Mouse (Mus musculus) gonadal fat pad, adult 2 months (tissue): ENCODE results near the gene Psen2. TPM values are rescaled to one million over a fixed set of nuclear protein-coding genes. Genes with fewer than 3 reads are reported as not detected.
A peak's percentile ranks its signal among the peaks of the same experiment; 100 is the strongest.

Experiments
- DNase-seq: peaks from one replicate; pipeline ENCODE4 v3.0.0-alpha.2; 2012; ENCODE audit warnings: low read depth
- polyA plus RNA-seq: library from polyadenylated mRNA; depleted of rRNA; stranded (reverse); fragments of >200 nt; gene quantifications from 2 replicates; pipeline ENCODE4 v1.2.3, GENCODE M21; 2012; rRNA removed

The Psen2 gene
- 70.7 and 103 TPM in 2 replicates for polyA plus RNA-seq

DNA sequence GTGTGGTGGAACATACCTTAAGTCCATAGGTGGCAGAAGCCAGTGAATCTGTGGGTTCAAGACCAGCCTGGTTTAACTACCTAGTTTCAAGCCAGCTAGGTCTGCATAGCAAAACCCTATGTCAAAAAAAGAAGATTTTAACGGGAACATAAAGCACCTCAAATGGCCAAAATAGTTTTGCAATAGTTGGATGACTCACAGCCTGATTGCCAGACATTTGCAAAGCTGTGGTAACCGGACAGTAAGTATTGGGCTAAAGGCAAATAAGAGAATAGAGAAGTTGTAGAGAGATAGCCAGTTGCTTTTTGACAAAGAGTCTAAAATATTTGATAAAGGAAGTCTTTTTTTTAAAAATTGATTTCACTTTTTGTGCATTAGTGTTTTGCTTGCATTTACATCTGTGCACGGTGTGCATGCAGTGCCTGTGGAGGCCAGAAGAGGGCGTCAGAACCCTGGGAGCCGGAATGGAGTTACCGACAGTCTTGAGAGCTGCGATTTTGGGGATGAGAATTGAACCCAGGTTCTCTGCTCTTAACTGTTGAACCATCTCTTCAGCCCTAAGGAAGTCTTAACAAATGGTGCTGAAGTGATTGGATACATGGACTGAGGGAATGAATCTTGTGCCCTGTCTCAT lies at the start of gene Psen2:
TSS of gene Psen2 (minus strand) at position 75 of the 634 bp plus-strand sequence.
- DNase-seq: no peak

DNA sequence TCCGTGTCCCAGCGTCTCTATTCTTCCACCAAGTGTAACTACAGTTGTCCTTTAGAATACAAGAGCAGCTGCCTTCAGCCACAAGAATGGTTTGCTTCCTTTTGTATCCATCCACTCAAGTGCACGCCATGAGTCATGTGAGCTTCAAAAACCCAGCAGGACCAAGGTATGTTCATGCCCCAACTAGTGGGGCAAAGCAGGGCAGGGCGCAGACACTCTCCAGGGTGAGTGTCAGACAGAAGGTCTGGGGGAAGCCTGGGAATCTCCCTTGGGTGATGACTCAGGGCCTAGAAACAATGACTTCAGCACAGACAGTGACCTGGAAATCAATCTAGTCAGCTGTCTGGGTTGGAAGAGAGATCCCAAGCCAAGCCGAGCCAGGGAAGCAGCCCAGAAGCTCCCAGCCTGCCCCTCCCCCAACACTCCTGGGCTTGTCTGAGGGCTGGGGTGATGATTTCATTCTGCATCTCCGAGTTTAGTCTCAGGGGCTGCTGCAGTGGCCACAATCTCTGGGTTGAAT lies 49.6 kb upstream of the Psen2 start:
- DNase-seq: no peak

DNA sequence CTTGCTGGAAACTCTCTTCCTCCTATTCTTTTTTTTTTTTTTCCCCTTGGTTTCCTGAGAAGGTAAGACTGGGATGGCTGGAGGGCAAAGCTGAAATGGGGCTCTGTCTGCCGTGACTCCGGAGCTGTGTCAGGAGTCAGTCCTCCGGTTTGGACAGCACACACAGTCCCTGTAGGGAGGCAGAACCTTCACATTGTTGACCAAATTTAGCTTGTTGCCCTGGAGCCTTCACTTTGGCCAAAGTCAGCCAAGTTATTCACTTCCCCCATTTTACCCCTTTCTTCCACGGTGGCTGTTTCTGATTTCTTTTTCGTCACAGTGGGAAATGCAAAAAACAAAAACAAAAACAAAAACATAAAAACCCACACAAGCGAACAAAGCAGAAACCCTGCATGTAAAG lies 49.0 kb upstream of the Psen2 start:
- no peak for DNase-seq

DNA sequence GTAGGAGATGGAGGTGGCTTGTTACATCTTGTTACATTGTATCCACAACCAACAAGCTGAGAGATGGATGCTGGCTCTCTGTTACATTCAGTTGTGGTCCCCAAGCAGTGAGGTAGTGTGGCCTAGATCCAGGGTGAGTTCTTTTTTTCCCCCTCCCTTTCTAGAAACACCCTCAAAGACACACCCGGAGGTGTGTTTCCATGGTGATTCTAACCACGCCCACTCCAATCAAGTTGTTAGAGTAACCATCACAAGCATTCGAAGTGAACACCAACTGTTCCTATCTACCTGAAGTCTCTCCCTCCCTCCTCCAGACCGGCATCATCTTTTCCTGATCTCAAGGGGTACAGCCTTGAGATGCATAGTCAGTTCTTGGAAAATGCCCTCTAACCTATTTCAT lies 45.7 kb upstream of the Psen2 start:
- no peak for DNase-seq

DNA sequence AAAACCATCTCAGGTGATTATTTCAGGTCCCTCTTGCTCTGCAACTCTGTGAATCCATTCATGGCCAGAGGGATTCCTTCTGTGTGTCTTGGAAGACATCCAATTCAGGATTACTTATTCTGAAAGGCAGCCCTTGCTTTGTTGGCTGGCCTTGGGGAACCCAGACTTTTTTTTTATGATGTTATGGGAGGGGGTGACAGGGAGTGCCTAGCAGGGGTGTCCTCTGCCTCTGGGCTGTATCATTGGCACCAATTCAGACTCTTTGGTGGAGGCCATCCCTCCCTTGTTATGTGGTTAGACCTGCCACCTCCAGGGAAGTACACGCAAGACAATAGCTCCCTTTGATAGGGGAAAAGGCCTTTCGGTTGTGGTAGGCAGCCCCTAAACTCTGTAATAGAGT lies 44.4 kb upstream of the Psen2 start:
- peak; percentile 89 for DNase-seq

DNA sequence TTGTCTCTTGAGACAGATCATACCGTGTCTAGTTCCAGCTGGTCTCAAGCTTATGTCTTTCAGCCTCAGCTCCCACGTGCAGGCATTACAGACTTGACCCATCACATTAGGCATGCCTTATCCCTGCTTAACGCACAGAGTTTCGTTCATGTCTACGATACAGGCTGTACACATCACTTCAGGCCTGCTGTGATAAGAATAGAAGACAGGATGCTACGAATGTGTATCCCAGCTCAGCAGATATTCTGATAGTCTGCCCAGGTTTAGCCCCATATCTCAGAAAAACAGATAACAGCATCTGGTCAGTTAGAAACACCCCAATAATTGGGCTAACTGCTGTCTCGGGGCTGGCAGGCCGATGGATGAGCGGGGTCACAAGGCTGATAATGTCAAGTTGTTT lies 43.7 kb upstream of the Psen2 start:
- DNase-seq: no peak

DNA sequence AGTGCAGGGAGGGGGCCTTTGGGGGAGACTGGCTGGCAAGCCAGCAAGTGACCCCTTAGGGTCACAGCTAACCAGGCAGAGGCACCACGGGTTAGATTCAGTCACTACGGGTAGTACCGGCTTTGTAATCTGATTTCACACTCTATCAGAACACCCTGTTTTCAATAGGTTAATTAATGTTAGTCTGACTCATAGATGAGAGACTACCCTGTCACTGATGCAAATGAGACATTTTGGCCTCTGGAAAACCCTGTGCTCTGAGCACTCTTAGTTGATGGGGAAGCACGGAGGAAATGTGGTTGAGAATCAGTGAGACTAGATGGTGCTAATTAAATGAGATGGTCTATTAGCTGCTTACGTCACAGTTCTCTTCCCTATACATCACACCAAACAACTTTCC lies 40.4 kb upstream of the Psen2 start:
- no peak for DNase-seq

DNA sequence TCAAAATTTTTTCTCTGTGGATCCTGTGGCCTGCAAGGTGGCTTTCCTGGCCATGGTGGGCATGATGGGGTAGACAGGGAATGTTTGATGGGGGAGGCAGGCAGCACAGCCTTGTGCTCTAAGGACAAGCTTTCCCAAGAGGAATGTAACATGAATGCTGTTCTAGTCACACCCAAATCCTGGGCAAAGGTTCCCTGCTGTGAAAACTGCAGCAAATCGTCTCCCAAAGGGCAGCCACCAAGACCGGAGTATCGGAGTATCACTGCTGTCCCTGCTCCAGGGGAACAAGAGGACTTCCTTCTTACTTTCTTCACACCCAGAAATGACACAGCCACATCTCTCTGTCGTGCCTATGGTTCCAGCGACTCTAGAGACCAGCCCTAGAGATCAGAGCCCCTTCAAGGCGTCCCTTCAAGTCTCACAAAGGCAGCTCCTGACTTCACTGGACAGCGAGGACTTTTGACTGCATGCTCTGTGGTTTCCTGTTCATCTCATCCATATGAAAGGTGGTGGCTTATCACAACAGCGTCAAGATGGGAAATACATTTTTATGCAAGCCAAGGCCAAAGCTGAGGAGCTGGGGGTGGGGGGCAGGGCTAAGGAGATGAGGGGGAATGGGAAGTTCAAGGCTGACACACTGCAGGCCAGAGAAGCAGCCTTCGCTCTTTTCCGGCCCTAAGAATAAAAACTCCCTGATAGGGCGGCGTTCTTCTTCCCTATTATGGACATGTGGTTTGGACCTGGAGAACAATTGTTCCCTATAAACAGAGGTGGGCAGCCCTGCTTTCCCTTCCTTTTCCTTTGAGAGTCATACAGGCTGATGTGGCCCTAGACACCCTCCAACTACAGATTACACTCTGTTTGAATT lies 39.2 kb upstream of the Psen2 start:
- no peak for DNase-seq

DNA sequence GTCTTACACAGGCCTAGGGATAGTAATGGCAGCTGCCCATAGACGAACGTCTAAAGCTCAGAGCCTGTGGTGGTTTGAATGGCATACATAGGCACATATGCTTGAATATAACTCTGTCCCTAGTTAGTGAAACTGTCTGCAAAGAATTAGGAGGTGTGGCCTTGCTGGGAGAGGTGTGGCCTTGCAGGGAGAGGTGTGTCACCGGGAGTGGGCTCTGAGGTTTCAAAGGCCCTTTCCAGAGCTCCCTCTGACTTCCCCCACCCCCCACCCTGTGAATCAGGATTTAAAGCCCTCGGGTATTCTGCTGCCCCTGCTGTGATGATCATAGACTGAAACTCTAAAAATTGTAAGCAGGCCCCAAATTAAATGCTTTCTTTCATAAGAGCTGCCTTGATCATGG lies 37.8 kb upstream of the Psen2 start:
- DNase-seq: no peak

DNA sequence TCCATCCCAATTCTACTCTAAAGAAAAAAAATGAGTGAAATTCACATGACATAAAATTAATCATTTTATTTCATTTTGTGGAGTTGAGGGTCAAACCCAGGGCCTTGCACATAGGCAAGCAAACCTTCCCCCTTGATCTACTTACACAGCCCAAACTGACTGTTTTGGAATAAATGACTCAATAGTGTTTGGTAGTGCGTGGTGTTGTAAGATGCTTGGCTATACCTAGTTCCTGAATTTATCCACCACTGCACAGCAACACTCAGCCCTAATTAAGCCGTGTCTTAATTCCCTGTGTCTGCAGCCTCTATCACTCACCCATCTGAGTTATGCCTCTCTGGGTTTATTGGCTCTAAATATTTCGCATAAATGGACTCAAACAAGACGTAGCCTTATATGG lies 37.1 kb upstream of the Psen2 start:
- no peak for DNase-seq

DNA sequence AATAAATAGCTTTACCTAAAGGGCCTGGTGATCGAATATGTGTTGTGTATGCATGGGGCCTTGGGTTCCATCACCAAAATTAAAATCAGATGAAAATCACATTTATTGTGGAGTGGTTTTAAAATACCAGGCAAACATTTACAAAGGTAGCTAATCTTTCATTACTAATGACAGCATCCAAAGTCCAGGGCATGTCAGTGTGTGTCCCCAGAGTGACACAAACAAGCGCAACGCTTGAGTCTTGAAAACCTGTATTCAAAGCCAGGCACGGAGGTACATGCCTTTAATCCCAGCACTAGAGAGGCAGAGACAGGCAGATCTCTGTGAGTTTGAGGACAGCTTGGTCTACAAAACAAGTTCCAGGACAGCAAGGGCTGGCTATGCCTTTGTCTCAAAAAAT lies 36.5 kb upstream of the Psen2 start:
- no peak for DNase-seq

DNA sequence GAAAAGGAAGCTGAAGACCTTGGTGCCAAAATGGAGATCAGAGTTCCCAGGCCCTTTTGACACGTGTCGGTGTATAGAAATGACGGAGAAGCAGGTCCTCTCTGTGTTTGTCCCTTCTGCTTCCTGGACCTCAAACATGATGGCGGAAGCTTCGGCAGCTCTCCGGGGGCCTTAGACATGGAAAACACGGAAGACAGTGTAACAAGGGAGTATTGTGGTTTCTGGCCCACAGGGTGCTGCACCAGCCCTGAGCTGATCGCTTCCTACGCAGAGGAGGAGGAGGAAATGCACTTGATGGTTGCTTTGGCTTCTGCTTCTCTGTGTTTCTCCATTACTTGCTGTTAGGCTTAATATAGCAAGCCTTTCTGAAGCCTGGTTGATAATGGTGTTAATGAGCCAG lies 32.9 kb upstream of the Psen2 start:
- DNase-seq: no peak

DNA sequence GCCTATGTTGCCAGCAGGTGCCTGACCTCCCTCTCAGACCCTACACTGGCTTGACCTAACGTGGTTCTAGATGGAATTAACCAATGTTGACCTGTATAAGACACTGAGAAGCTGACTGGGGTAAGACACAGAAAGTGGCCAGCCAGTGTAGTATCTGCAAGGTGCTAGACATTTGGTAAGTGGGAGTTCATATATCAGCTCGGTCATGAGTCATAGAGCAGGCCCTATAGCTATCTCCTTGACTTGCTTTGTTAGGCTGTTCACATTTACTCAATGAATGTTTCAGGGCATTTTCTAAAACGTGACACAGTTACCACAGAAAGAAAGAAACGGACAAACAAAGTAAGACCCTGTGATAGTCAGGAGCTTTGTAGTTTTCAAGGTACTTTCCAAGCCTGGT lies 27.1 kb upstream of the Psen2 start:
- no peak for DNase-seq

DNA sequence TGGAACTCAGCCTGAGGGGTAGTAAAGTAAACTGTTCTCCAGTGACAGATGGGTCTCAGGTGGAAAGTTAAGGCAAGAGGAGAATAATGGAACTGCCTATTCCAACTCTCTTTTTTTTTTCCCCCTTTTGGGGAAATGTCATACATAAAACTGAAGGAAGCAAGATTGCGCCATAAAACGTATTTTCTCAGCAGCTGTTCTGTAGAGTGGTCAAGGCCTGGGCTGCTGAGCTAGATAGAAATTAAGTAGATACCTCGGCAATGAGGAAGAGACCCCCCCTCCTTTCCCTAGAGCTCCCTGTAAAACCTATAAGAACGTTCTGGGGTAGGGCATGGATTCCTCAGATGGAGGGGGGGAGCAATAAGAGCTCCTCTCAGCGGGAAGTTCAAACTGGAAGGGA lies 26.6 kb upstream of the Psen2 start:
- DNase-seq: no peak

DNA sequence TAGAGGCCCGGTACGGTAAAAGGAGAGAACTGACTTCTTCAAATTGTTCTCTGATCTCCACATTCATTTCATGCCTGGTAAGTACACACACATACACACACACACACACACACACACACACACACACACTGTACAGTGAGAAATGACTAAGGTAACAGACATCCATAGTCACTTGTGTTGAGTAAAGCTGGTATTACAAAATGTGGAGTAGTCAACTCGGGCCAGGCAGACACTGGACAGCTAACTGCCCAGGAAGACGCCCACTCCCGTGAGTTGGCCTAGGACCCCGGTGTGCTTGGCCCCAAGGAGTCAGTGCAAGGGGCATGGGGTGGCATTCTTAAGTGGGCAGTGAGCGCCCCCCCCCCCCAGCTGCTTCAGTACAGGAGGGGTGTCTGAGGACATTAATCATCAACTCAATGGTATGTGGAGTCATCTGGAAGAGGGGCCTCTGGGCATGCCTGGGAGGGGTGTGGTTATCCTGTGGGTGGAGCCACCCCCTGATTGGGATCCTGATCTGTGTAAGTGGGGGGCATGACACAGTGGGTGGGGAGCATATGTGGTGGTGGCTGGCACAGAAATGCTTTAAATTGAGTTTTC lies 25.7 kb upstream of the Psen2 start:
- no peak for DNase-seq

DNA sequence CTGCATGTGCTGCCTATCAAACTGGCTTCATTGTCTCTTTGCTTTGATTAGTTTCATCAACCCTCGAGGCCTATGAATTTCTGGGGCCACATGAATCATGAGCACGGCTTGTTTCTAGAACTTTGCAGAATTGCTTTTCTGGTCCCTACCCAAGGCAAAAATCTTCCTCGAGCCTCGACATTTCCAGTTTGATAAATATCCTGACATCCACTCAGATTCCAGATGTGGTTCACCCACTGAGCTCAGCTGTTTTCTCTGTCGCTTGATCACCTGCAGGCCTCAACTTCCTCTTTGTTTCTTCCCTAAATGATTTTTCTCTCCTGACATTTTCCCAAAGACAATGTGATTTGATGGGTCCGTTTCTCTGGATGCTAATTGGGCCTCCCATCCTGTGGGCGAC lies 25.0 kb upstream of the Psen2 start:
- DNase-seq: no peak

DNA sequence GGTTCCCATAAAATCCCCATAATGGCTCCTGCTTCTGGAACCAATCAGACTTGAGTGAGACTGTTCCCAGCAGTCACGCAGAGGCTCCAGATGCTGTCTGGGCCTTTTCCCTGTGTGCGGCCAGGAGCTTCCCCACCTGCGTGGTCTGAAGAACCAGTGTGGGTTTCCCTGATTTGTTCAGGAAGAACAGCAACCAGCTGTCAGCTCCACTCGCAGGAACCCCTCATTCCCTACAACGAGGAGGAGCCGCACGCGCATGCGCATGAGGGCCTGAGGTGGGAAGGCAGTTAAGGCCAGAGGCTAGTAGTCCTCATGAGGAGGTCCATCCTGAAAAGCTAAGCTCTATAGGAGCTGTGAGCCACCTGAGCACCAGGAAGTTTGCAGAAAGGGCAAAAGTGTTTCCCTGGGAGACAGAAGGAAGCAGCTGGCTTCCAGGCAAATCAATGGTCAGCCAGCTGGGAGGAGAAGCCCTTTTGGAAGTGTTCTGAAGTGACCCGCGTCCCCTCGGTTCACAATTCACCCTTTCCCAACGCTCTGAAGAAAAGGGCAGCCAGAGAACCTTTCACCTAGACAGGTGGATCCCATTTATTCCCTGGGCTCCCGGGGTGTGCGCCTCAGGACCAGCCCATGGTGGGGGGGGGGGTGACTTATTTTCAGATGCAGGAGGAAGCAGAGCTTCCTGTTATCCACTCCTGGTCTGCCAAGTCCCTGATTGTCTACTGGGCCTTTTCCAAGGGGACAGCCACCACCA lies 23.0 kb upstream of the Psen2 start:
- DNase-seq: no peak

DNA sequence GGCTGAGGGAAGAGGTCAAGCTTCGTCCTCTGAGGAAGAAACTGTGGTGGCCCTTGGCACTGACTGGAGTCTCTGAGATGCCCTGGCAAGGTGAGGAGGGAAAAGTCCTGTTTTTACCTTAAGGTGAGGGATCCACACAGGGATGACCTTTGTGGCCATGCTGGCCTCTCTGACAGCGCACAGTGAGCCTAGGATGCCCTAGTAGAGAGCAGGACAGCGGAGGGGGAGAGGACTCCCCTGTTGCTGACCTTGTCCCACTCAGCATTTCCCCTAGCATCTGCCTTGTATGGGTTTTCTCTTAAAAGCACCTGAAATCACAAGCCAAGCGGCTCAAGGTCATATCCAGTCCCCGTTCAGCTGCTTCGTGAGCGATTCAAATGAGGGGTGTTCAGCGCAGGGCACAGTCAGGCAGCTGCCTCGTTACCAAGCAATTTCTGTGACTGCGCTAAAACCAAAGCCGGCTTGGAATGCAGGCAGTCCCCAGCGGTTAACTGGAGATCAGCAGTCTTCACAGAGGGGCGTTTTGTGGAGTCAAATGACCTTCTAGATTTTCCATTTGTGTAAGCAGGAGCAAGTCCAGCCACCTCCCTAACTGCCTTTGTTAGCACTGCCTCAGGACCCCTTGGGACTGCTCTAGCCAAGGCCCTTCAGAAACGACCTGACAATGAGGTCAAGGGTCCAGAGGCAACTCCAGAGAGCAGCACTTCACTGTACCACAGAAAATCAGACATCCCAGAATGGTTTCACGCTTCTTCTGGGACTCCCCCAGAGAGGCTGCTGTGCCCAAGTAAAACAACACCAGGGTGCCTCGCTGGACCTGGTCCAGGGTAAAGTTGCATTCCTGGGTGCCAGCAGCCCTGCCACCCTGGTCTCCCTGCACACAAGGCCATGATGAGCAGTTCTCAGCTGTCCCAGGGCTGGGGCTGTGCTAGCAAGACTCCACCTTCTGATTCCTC lies 20.9 kb upstream of the Psen2 start:
- no peak for DNase-seq

DNA sequence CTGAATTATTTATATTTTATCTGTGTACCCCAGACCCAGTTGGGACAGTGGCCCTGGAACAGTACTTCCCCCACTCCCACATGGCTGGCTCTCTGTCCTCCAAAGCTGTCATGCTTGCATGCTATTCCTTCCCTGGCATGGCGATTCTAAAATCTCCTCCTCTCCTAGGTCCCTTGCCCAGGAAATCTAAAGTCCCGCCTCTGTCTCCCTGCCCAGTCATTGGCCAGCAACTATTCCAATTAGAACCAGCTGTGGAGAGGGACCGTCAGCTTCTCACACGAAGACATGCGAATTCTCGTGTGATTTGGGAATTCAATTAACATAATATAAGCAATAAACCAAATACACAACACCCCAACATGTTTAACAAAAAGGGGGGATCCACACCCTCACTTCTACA lies 19.3 kb upstream of the Psen2 start:
- no peak for DNase-seq

DNA sequence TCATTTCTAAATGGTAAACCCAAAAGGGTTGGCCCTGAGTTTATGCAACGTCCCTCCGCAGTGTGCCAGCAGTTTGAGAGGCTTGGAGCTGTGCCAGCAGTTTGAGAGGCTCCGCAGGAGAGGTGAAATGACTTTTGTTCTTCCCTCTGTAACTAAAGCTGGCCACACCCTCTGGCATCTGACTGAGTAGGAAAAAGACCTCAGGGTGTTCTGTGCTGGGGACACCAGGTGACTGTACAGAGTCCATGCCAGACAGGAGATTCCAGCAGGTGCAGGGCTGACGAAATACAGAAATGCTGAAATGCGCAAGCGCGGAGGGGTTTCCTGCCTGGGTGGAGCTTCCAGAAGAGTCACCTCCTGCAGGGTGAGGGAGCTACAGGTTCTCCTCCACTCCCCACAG lies 16.4 kb upstream of the Psen2 start:
- peak; percentile 96 for DNase-seq

DNA sequence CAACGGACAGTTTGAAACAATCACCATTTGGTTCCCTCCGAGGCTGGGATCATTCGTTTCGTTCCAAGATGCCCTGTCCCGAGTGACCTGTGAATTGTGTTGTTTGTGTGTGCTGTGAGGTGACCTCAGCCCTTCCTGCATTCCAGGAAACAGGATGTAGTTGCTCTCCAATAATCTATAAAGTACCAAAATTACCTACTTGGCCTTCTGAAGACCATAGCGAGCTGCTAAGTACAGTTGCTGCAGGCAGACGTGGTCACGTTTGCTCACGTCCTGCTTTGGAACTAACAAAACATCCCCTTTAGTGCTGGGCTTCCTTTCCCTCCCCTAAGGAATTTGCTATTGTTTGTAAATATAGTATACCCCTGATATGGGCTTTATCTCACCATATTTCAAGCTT lies 14.3 kb upstream of the Psen2 start:
- no peak for DNase-seq
